Mouse (Mus musculus): ENCODE measurements around the gene Plpp3.
A peak's percentile ranks its signal among the peaks of the same experiment; 100 is the strongest.

Plpp3 gene

DNA sequence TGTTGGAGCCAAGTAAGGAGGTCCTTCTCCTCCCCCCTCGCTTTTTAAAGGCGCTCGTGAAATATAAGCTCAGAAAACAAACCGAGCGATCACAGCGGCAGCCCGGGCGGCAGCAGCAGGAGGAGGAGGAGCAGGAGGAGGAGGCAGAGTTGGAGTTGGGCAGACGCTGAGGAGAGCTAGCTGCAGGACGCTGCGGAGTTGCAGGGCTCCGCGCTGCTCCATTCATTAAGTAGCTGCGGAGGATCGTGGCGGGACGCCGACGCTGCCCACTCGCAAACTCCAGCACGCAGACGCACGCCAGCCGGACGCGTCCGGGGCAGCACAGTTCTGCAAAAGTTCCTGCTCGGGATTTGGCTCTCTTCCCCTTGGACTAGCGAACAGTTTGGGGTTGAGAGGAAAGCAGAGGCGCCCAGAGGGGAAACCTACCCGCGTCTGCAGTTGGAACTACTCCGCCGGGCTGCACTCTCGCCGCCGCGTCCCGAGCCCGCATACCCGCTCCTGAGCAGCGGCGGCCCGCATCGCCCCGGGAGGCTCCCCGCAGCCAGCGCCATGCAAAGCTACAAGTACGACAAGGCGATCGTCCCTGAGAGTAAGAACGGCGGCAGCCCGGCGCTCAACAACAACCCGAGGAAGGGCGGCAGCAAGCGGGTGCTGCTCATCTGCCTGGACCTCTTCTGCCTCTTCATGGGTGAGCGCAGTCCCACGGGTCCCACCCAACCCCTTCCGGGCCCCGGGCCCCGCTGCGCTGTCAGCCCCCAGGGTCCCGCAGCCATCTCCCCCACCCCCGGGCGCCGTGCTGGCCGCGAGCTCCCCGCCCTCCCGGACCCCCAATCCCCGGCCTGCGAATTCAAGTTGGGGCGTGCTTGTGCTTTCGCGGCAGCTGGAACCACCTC, at the start of gene Plpp3:
Gene Plpp3, plus strand, starts transcription at position 72 of the 893 bp plus-strand sequence.
- peak; percentile 63 for DNase-seq (ENCODE audit: extremely low read depth, low read depth, low spot score)

- no peak for DNase-seq (ENCODE audit: extremely low read depth, low read depth, low spot score)
Observed at GRCm38 (mm10) chr4:105107943-105108640, 49.1 kb upstream of the Plpp3 start.

- no peak for DNase-seq (ENCODE audit: extremely low read depth, low read depth, low spot score)
Observed at GRCm38 (mm10) chr4:105108641-105109198, 48.4 kb upstream of the Plpp3 start.

GRCm38 (mm10) chr4:105109199-105109989, 47.8 kb upstream of the Plpp3 start, which contains the start of gene Prkaa2:
Gene Prkaa2, minus strand, starts transcription at chr4:105109890.
- DNase-seq (ENCODE audit: extremely low read depth, low read depth, low spot score) = no peak

DNA sequence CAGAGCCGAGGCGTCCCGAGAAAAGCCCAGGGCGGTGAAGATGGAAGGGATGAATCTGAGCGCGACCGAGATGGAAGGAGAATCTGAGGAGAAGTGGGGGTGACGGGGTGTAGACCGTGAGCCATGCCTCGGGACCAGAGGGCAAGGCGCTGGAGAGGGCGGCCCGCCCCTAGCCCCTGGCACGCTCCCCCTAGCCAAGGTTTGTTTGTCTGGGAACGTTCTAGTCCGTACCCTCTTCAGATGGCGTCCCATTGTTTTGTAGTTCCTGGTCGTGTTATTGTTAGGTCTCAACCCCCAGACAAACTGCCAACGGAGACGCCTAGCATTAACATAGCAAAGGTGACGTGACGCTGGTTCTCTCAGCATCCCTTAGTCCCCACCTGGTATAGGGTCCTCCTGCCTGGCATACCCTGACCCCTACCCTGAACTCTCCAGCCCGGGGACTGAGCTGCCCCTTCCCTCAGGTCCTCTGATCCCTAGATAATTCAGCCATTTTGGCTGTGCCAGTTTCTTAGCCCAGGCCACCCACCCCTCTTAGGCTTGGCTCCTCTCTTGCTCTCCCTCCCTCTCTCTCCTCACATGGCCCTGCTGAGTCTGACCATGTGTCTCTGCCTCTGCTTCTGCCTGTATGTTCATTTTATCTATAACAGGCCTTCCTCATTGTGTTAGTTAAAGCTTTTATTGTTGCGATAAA, 47.0 kb upstream of the Plpp3 start:
- no peak for DNase-seq (ENCODE audit: extremely low read depth, low read depth, low spot score)

DNA sequence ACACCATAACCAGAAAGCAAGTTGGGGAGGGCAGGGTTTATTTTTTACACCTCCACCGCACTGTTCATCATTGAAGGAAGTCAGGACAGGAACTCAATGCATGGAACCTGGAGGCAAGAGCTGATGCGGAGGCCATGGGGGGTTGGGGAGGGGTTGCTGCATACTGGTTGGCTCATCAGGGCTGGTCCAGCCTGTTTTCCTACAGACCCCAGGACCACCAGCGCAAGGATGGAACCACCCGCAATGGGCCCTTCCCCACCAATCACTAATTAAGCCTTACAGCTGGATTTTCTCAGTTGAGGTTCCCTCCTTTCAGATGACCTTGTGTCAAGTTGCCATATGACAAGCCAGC, 46.5 kb upstream of the Plpp3 start:
- no peak for DNase-seq (ENCODE audit: extremely low read depth, low read depth, low spot score)

DNA sequence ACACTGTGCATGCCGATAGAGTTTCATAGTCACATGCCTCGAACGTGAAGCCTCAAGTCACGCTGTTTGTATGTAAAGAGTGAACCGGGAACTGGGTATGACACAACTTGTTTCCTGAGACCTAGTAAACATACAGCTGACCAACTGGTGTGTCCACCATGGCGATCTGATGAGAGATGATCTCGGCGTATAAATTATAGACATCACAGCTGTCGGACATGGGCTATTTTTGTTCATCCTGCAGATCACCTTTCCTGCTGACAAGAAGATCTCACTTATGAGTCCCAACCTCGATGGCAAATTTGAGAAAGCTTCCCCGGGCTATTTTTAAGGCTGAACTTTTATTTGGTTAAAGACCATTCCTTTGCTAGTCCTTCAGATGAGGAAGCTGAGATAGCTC, 45.4 kb upstream of the Plpp3 start:
- no peak for DNase-seq (ENCODE audit: extremely low read depth, low read depth, low spot score)

DNA sequence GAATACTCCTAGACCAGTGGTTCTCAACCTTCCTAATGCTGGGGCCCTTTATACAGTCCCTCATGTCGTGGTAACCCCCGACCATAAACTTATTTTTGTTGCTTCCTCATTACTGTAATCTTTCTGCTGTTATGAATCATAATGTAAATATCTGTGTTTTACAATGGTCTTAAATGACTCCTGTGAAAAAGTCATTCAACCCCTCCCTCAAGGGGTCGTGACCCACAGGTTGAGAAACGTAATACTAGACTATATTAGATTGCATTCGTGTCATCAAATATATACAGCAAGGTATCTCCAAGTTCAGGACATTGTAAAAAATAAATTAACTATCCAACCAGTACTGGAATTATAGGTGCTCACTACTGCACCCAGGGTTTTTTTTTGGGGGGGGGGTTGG, 44.1 kb upstream of the Plpp3 start:
- DNase-seq (ENCODE audit: extremely low read depth, low read depth, low spot score) = no peak

DNA sequence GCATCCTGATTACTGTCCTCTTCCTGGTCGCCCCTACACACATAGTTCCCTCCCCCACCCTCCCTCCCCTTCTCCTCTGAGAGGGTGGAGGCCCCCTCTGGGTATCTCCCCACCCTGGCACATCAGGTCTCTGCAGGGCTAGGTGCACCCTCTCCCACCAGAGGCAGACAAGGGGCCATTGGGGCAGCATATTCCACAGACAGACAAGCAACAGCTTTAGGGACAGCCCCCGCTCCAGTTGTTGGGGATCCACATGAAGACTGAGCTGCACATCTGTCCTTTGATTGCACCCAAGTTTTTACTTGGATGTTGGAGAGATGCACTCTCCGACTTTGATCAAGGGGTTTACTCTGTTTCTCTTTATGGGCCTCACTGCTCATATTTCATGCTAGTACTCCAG, 43.7 kb upstream of the Plpp3 start:
- DNase-seq (ENCODE audit: extremely low read depth, low read depth, low spot score) = no peak

DNA sequence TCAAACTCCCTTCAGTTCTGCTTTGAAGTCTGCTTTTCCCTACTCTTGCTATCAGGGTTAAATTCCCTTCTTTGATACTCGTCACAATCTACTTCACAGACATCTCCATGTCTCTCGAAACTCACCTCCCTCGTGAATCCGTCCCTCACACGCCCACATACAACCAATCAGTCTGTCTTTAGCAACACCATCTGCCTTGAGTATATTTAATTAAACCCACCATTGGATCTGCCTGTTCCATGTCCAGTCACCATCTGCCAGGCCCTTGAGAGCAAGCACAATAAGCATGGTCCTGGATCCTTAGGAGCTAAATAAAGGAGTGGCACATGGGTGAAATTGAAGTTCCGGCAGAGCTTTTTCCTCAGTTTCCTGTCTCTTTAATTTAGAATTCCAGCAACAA, 36.1 kb upstream of the Plpp3 start:
- DNase-seq (ENCODE audit: extremely low read depth, low read depth, low spot score) = no peak

- no peak for DNase-seq (ENCODE audit: extremely low read depth, low read depth, low spot score)
Observed at GRCm38 (mm10) chr4:105122429-105122828, 34.7 kb upstream of the Plpp3 start.

GRCm38 (mm10) chr4:105129212-105129611, 27.9 kb upstream of the Plpp3 start:
- no peak for DNase-seq (ENCODE audit: extremely low read depth, low read depth, low spot score)

GRCm38 (mm10) chr4:105131756-105132314, 25.3 kb upstream of the Plpp3 start:
- no peak for DNase-seq (ENCODE audit: extremely low read depth, low read depth, low spot score)

DNA sequence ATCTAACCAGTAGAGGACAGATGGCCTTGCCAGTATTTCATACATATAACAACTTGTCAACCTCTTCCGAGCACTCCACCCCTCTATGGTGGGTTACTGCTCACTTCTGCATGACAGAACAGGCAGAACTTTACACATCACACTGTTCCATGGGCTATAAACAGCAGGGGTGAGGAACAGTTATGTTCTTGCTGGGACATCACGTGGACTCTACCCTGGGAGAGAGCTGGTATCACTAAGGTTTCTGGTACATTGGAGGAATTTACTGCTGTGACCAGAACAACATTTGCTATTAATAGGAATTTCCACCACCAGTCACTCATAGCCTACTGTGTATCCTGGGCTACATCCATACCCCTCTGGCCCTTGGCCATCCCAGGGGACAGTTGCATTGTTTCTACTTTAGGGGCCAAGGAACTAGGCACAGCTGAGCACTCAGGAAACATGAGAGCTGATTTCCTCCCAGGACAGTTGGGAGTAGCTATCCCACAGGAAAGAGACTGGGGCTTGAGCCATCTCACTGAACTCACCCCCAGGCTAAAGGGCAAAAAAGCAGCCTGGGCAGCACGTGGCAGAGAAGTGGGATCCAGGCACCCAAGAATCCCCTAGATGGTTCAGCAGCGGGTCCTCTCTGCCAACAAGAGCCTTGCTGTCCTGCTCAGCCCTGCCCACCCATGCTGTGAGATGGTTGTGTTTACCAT, 23.6 kb upstream of the Plpp3 start:
- no peak for DNase-seq (ENCODE audit: extremely low read depth, low read depth, low spot score)

DNA sequence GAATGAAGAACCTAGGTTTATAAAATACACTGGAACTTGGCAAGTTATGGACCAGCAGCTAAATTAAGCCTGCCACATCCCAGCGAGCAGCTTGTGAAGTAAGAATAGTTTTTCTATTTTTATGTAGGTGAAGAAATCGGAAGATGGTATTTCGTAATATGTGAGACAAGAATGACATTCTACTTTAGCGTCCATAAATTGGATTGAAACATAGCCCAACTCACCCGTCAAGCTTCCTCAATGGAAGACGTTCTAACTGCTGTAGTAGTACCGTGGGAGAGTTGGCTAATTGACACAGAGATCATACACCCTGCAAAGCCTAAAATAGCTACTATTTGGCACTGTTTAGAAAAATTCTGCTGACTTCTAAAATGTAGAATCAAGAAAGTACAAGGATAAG, 7.7 kb upstream of the Plpp3 start:
- DNase-seq (ENCODE audit: extremely low read depth, low read depth, low spot score) = peak; percentile 30

DNA sequence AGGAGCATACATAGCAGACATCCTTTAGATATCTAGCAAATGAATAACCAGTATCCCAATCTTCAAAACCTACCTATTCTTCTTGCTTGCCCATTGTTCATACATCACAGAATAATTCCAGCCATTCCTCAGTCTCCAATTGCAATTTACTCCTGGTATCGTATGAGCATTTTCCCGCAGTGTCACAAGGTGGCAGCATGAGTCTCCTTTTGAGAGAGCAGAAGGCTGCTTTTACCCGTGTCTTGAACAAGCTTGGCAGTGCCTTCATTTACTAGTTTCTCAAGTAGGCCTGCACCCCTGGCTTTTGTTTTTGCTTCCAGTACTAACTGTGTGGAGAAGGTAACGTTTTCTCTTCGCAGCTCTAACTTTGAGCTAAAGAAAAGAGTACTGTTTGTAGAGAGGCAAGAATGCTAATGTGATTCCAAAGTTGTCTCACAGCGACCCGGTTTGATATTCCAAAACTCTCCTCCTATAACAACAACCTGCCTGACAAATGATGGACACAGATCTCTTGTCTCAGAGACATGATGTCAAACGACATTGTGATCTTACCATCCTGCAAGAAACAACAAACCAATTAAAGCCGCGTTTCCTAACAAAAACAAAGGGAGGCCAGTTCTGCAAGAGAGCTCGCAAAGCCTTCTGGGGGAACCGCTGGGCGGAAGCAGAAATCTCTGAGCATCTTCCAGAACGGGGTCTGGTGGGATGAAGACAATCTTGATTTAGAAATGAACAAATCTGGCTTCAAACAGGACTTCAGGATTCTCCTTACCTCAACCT, 5.0 kb upstream of the Plpp3 start:
- DNase-seq (ENCODE audit: extremely low read depth, low read depth, low spot score) = no peak

DNA sequence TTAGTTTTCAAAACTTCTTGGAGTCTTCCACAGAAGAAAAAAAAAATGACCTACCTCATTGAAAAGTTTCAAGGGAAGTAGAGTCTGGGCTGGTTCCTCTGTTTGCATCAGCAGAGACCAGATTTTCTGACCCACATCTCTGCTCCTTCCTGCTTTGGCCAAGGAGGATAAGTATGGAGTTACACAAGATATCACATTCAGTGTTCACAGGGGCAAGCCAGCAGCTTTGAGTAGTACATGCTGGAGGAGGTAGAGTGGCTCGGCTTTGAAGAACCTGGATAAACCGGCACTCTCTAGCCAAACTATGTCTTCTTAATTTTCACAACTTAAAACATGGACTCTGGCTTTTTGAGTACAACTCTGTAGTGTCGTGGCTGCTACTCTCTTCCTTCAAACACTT, 3.9 kb upstream of the Plpp3 start:
- no peak for DNase-seq (ENCODE audit: extremely low read depth, low read depth, low spot score)

- DNase-seq (ENCODE audit: extremely low read depth, low read depth, low spot score) = peak; percentile 68
Observed at GRCm38 (mm10) chr4:105156281-105156680, 866 bp upstream of the Plpp3 start.

DNA sequence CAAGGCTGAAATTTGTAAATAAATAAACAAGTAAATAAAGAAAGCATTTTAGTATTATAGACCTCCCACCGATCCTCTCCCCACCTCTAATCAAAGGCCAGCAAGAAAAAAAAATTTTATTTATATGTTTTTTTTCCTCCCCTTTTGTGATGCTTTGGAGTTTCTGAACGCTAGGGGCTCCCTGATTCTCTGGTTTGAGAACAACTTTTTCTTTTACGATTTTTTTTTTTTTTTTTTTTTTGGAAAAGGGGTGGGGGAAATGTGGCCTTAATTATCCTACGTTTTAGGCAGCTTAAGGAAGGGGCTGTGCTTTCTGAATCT, 232 bp upstream of the Plpp3 start:
- no peak for DNase-seq (ENCODE audit: extremely low read depth, low read depth, low spot score)
